Mouse (Mus musculus) ES-E14 (cell line): ENCODE measurements around the gene Retsat. TPM values are rescaled to one million over a fixed set of nuclear protein-coding genes. Genes with fewer than 3 reads are reported as not detected.

Experiments used
- DNase-seq: peaks from one replicate; pipeline ENCODE4 v3.0.0-alpha.2; 2013; ENCODE audit warnings: low read depth, low spot score
- H3K27ac ChIP-seq: 2 replicates; pipeline ENCODE4 v1.5.1; 2012; ENCODE audit warnings: low read depth, mild to moderate bottlenecking, low read length, moderate library complexity, mixed read lengths; ENCODE audit not compliant: poor library complexity, insufficient read depth, severe bottlenecking
- H3K36me3 ChIP-seq: 2 replicates; pipeline ENCODE4 v1.6.1; 2012; ENCODE audit warnings: mild to moderate bottlenecking, low read length, moderate library complexity, mixed read lengths; ENCODE audit not compliant: control insufficient read depth, poor library complexity, insufficient read depth, severe bottlenecking
- H3K4me1 ChIP-seq, 2 experiments: fragments of 150-350 bp in 1 of 2; sonication (generic) in 1 of 2; 2 replicates each; pipeline ENCODE4 v1.6.1; 2012; ENCODE audit warnings: low read length in 2 of 2, mild to moderate bottlenecking in 1 of 2, mixed read lengths in 1 of 2; ENCODE audit not compliant: control insufficient read depth in 2 of 2, insufficient read depth in 2 of 2, poor library complexity in 1 of 2
- H3K4me3 ChIP-seq, 2 experiments: fragments of 150-350 bp in 1 of 2; sonication (generic) in 1 of 2; 2 replicates each; pipeline ENCODE4 v1.5.1; 2012; ENCODE audit warnings: low read length in 2 of 2, low read depth in 1 of 2, mild to moderate bottlenecking in 1 of 2, mixed read lengths in 1 of 2; ENCODE audit not compliant: insufficient read depth in 1 of 2, poor library complexity in 1 of 2, severe bottlenecking in 1 of 2
- H3K9ac ChIP-seq: 2 replicates; pipeline ENCODE4 v1.6.1; 2012; ENCODE audit warnings: low read depth, mild to moderate bottlenecking, low read length, mixed read lengths; ENCODE audit not compliant: poor library complexity, insufficient read depth, severe bottlenecking
- H3K9me3 ChIP-seq: fragments of 150-350 bp; sonication (generic); 2 replicates; pipeline ENCODE4 v1.6.1; 2012; ENCODE audit warnings: low read depth, mild to moderate bottlenecking, low read length; ENCODE audit not compliant: control insufficient read depth, insufficient read depth
- CHD2 ChIP-seq: IDR thresholded peaks from 2 replicates; pipeline ENCODE4 v1.6.1; 2014; ENCODE audit warnings: mild to moderate bottlenecking, low read depth, low read length, inconsistent platforms
- HCFC1 ChIP-seq: IDR thresholded peaks from 2 replicates; pipeline ENCODE4 v1.6.1; 2012; ENCODE audit warnings: low read length, inconsistent platforms, borderline replicate concordance; ENCODE audit not compliant: insufficient read depth
- MAFK ChIP-seq: IDR thresholded peaks from 2 replicates; pipeline ENCODE4 v1.6.1; 2014; ENCODE audit warnings: mild to moderate bottlenecking, low read depth, low read length, inconsistent platforms; ENCODE audit not compliant: insufficient read depth
- ZC3H11A ChIP-seq: IDR thresholded peaks from 2 replicates; pipeline ENCODE4 v1.6.1; 2012; ENCODE audit warnings: low read depth, mild to moderate bottlenecking, inconsistent platforms, low read length, borderline replicate concordance
- ZNF384 ChIP-seq: IDR thresholded peaks from 2 replicates; pipeline ENCODE4 v1.6.1; 2012; ENCODE audit warnings: low read depth, low read length, inconsistent platforms
- in situ Hi-C, 2 experiments: fragments of 600-800 bp; cut with MboI; formaldehyde crosslinking; loops; one replicate each; pipeline ENCODE4 v1.15.1; 2025; ENCODE audit warnings: low sequenced_read_pairs in 2 of 2, inconsistent platforms in 1 of 2; ENCODE audit not compliant: unreplicated experiment in 2 of 2
- total RNA-seq: library from RNA; depleted of rRNA; stranded (reverse); fragments of 300-350 nt; gene quantifications from 2 replicates; pipeline ENCODE4 v1.2.3, GENCODE M21; 2012

Gene Retsat
- total RNA-seq, 1 experiment, result 20.2 TPM

GRCm38 (mm10) chr6:72641218-72641954, 43.1 kb downstream of the Retsat start:
- Histone ChIP-seq H3K4me1 (peaks cover 0 to 2% of the 10 kb centered on the region in 2 experiments; a peak in 2 of 4 replicates), H3K27ac (no peak overlapping the region), H3K9me3 (no peaks in the 10 kb centered on the region), H3K36me3 (no peaks in the 10 kb centered on the region; the same call in 1 of the 2 replicates), H3K9ac (no peak overlapping the region), H3K4me3 (no peak overlapping the region)
- in situ Hi-C loops, result no loop called here
- no peak for TF ChIP-seq ZC3H11A
- TF ChIP-seq ZNF384, result no peak
- TF ChIP-seq CHD2, result no peak
- no peak for TF ChIP-seq HCFC1
- TF ChIP-seq MAFK, result no peak
- DNase-seq, result no peak

- Histone ChIP-seq H3K4me3 (no peak overlapping the region), H3K36me3 (peaks cover 2% of the 10 kb centered on the region), H3K4me1 (peaks cover 8% of the 10 kb centered on the region in 2 experiments; a peak in 2 of 4 replicates), H3K9ac (no peak overlapping the region), H3K27ac (no peak overlapping the region), H3K9me3 (no peaks in the 10 kb centered on the region)
- in situ Hi-C loops, result no loop called here
- DNase-seq, result no peak
- no peak for TF ChIP-seq MAFK
- no peak for TF ChIP-seq ZC3H11A
- no peak for TF ChIP-seq HCFC1
- TF ChIP-seq ZNF384, result no peak
Observed at GRCm38 (mm10) chr6:72644576-72644975, 46.3 kb downstream of the Retsat start.

- in situ Hi-C loops, result no loop called here
- peaks cover 8% of the 10 kb centered on the region in 2 experiments; a peak in 2 of 4 replicates for H3K4me1 ChIP-seq
- peaks cover 2% of the 10 kb centered on the region for H3K36me3 ChIP-seq
- TF ChIP-seq ZC3H11A (no peak), ZNF384 (no peak), MAFK (no peak), CHD2 (no peak), HCFC1 (no peak)
- no peaks in the 10 kb centered on the region for H3K9me3 ChIP-seq
- H3K27ac ChIP-seq, result no peak overlapping the region
- no peak overlapping the region for H3K9ac ChIP-seq
- no peak for DNase-seq
- H3K4me3 ChIP-seq, result no peak overlapping the region
Observed at GRCm38 (mm10) chr6:72645364-72645763, 47.1 kb downstream of the Retsat start.

- H3K27ac ChIP-seq, result no peak overlapping the region
- H3K9me3 ChIP-seq, result no peaks in the 10 kb centered on the region
Observed at GRCm38 (mm10) chr6:72647383-72647820, 49.1 kb downstream of the Retsat start.

More at GRCm38 (mm10) chr6:72647383-72647820, 49.1 kb downstream of the Retsat start:
- DNase-seq, result peak; percentile 63
- Histone ChIP-seq H3K4me3 (no peak overlapping the region), H3K4me1 (peaks cover 7 to 8% of the 10 kb centered on the region in 2 experiments; a peak in 2 of 4 replicates), H3K36me3 (peaks cover 2% of the 10 kb centered on the region), H3K9ac (no peak overlapping the region)
- in situ Hi-C loops, result no loop called here
- peak; percentile 83 for TF ChIP-seq ZC3H11A
- TF ChIP-seq HCFC1, result no peak
- TF ChIP-seq MAFK, result peak; percentile 25; the same call in 1 of the 2 replicates
- no peak for TF ChIP-seq CHD2
